Mouse (Mus musculus) adrenal gland, postnatal 25 days (tissue): Measurements from ENCODE around the gene Lzts3. TPM values are rescaled to one million over a fixed set of nuclear protein-coding genes. Genes with fewer than 3 reads are reported as not detected.
"Not testable (repeated sequence)": the region's sequence is repeated elsewhere in the genome, so short reads cannot be mapped to it uniquely, and the experiment has no call there.

Experiments
- DNase-seq: peaks from one replicate; pipeline ENCODE4 v3.0.0; 2021; ENCODE audit warnings: mixed read lengths
- long read RNA-seq: library from polyadenylated mRNA; stranded (forward); transcript quantifications from one replicate; pipeline ENCODE4 v2.0.0, GENCODE M21; 2021
- total RNA-seq: library from RNA; stranded (reverse); gene quantifications from 2 replicates; pipeline ENCODE4 v1.2.3, GENCODE M21; 2021

The Lzts3 gene
- 16.8 and 19.5 TPM in 2 replicates for total RNA-seq
- long read RNA-seq, full-length matches to known transcripts: 6 of 16 reads
- long read RNA-seq, partial matches to known transcripts: 1 of 16 reads
- long read RNA-seq, other reads (novel, unspliced or antisense): 9 of 16 reads

GRCm38 (mm10) chr2:130642684-130643369 lies at the start of gene Lzts3:
Gene Lzts3 (minus strand): TSS chr2:130642803.
- peak; percentile 98 for DNase-seq

- DNase-seq: no peak
These were observed 46.4 kb upstream of the Lzts3 start for GRCm38 (mm10) chr2:130689011-130689410.

GRCm38 (mm10) chr2:130685426-130685825 lies 42.8 kb upstream of the Lzts3 start:
- no peak for DNase-seq

GRCm38 (mm10) chr2:130681531-130681930 lies 38.9 kb upstream of the Lzts3 start:
- DNase-seq: no peak

- no peak for DNase-seq
These were observed 37.3 kb upstream of the Lzts3 start for GRCm38 (mm10) chr2:130679899-130680298.

- no peak for DNase-seq
These were observed 36.6 kb upstream of the Lzts3 start for GRCm38 (mm10) chr2:130679154-130679553.

GRCm38 (mm10) chr2:130677211-130677610 lies 34.6 kb upstream of the Lzts3 start:
- DNase-seq: peak; percentile 29

GRCm38 (mm10) chr2:130667559-130667958 lies 25.0 kb upstream of the Lzts3 start, which contains the start of gene Itpa:
Gene Itpa (plus strand): TSS chr2:130667610.
- DNase-seq: peak; percentile 84

GRCm38 (mm10) chr2:130664102-130664701 lies 21.6 kb upstream of the Lzts3 start, which contains the start of gene Ddrgk1:
Gene Ddrgk1 (minus strand): TSS chr2:130664659.
- peak; percentile 91 for DNase-seq

- DNase-seq: no peak
These were observed 20.7 kb upstream of the Lzts3 start for GRCm38 (mm10) chr2:130663342-130663741.

GRCm38 (mm10) chr2:130658530-130658929 lies 15.9 kb upstream of the Lzts3 start:
- DNase-seq: no peak

GRCm38 (mm10) chr2:130657541-130657940 lies 14.9 kb upstream of the Lzts3 start:
- DNase-seq: no peak

- DNase-seq: no peak
These were observed 13.9 kb upstream of the Lzts3 start for GRCm38 (mm10) chr2:130656536-130656935.

- no peak for DNase-seq
These were observed 13.2 kb upstream of the Lzts3 start for GRCm38 (mm10) chr2:130655660-130656339.

- DNase-seq: no peak
These were observed 11.2 kb upstream of the Lzts3 start for GRCm38 (mm10) chr2:130653760-130654159.

GRCm38 (mm10) chr2:130653303-130653702 lies 10.7 kb upstream of the Lzts3 start:
- DNase-seq: no peak

GRCm38 (mm10) chr2:130649028-130649427 lies 6.4 kb upstream of the Lzts3 start:
- not testable (repeated sequence) for DNase-seq

- DNase-seq: no peak
These were observed 2.6 kb upstream of the Lzts3 start for GRCm38 (mm10) chr2:130645198-130645597.

GRCm38 (mm10) chr2:130642197-130642660 lies 374 bp downstream of the Lzts3 start:
- no peak for DNase-seq

GRCm38 (mm10) chr2:130641351-130642025 lies 1.1 kb downstream of the Lzts3 start:
- no peak for DNase-seq

- DNase-seq: no peak
These were observed 3.3 kb downstream of the Lzts3 start for GRCm38 (mm10) chr2:130639276-130639675.

GRCm38 (mm10) chr2:130638101-130638611 lies 4.4 kb downstream of the Lzts3 start:
- DNase-seq: peak; percentile 49
